Mouse (Mus musculus) adrenal gland, postnatal 10 days (tissue): ENCODE measurements at regions not wholly inside any gene's neighbourhood (a gene's known extent, or its start where the extent isn't known, plus 50 kb on each side); places are given as distances from the start of the nearest gene placed in this dataset.

Experiments
- DNase-seq: peaks from one replicate; pipeline ENCODE4 v3.0.0; 2021; ENCODE audit warnings: mixed read lengths

- DNase-seq = no peak
These were observed 58.8 kb upstream of the Fut8 start for GRCm38 (mm10) chr12:77179138-77179537.

- DNase-seq = peak; percentile 41
These were observed 59.9 kb upstream of the Fut8 start for GRCm38 (mm10) chr12:77177811-77178578.

GRCm38 (mm10) chr12:77177303-77177702 lies 60.6 kb upstream of the Fut8 start:
- no peak for DNase-seq

- DNase-seq = no peak
These were observed 63.9 kb upstream of the Fut8 start for GRCm38 (mm10) chr12:77174032-77174431.

- DNase-seq = no peak
These were observed 65.4 kb upstream of the Fut8 start for GRCm38 (mm10) chr12:77172540-77172939.

GRCm38 (mm10) chr12:77170257-77170656 lies 67.7 kb upstream of the Fut8 start:
- no peak for DNase-seq

GRCm38 (mm10) chr12:77168367-77168766 lies 69.6 kb upstream of the Fut8 start:
- DNase-seq = no peak

GRCm38 (mm10) chr12:77156698-77157097 lies 81.2 kb upstream of the Fut8 start:
- DNase-seq = no peak

GRCm38 (mm10) chr12:77155626-77156025 lies 82.3 kb upstream of the Fut8 start:
- no peak for DNase-seq

GRCm38 (mm10) chr12:77151471-77151870 lies 86.5 kb upstream of the Fut8 start:
- DNase-seq = no peak

GRCm38 (mm10) chr12:77149835-77150234 lies 88.1 kb upstream of the Fut8 start:
- no peak for DNase-seq

GRCm38 (mm10) chr12:77148146-77148545 lies 89.8 kb upstream of the Fut8 start:
- no peak for DNase-seq

- DNase-seq = peak; percentile 47
These were observed 94.0 kb upstream of the Fut8 start for GRCm38 (mm10) chr12:77143958-77144357.

- no peak for DNase-seq
These were observed 94.4 kb upstream of the Fut8 start for GRCm38 (mm10) chr12:77143521-77143920.

- DNase-seq = no peak
These were observed 94.8 kb upstream of the Fut8 start for GRCm38 (mm10) chr12:77143105-77143504.

- DNase-seq = no peak
These were observed 95.7 kb upstream of the Fut8 start for GRCm38 (mm10) chr12:77142224-77142623.

- DNase-seq = no peak
These were observed 96.4 kb upstream of the Fut8 start for GRCm38 (mm10) chr12:77141260-77142201.

GRCm38 (mm10) chr12:77140656-77141055 lies 97.3 kb upstream of the Fut8 start:
- DNase-seq = no peak

- DNase-seq = peak; percentile 36
These were observed 97.8 kb upstream of the Fut8 start for GRCm38 (mm10) chr12:77140141-77140540.

- no peak for DNase-seq
These were observed 98.2 kb upstream of the Fut8 start for GRCm38 (mm10) chr12:77139718-77140117.

GRCm38 (mm10) chr12:77138506-77139201 lies 99.3 kb upstream of the Fut8 start:
- DNase-seq = no peak

- DNase-seq = no peak
These were observed 100.6 kb upstream of the Fut8 start for GRCm38 (mm10) chr12:77137291-77137830.
